Mouse (Mus musculus) cortical plate, adult 2 months (tissue): ENCODE results near the gene Cacna1g.

Experiments used
- CTCF ChIP-seq: fragments of 200-500 bp; IDR thresholded peaks from 2 replicates; pipeline ENCODE4 v1.5.1; 2011; ENCODE audit warnings: mild to moderate bottlenecking, control low read depth, low read length; ENCODE audit not compliant: insufficient read depth; ENCODE audit errors: extremely low read depth
- POLR2A ChIP-seq: fragments of 200-500 bp; IDR thresholded peaks from 2 replicates; pipeline ENCODE4 v1.6.1; 2011; ENCODE audit warnings: mild to moderate bottlenecking, low read length, control low read depth; ENCODE audit not compliant: insufficient read depth; ENCODE audit errors: extremely low read depth

- TF ChIP-seq CTCF = no peak
- no peak for TF ChIP-seq POLR2A
These were observed 48.3 kb downstream of the Cacna1g start for GRCm38 (mm10) chr11:94425656-94426055.
